Mouse (Mus musculus) CH12.LX (cell line): ENCODE measurements around the gene Ncln. TPM values are rescaled to one million over a fixed set of nuclear protein-coding genes. Genes with fewer than 3 reads are reported as not detected.

ENCODE experiments used
- DNase-seq: peaks from one replicate; pipeline ENCODE4 v3.0.0-alpha.2; 2013; ENCODE audit errors: extremely low read depth
- H3K27ac ChIP-seq: 2 replicates; pipeline ENCODE4 v1.5.1; 2012; ENCODE audit warnings: low read depth, mild to moderate bottlenecking, control low read depth, moderate library complexity; ENCODE audit not compliant: insufficient read depth
- H3K27me3 ChIP-seq: replicated peaks from 2 replicates; pipeline ENCODE3; 2012; ENCODE audit warnings: inconsistent platforms
- H3K36me3 ChIP-seq, 2 experiments: replicated peaks in 1 of 2; 2 replicates each; pipeline versions ENCODE3 to v1.6.1; 2012; ENCODE audit warnings: inconsistent platforms in 1 of 2, low read length in 1 of 2, mild to moderate bottlenecking in 1 of 2, mixed read lengths in 1 of 2, moderate library complexity in 1 of 2; ENCODE audit not compliant: control insufficient read depth in 1 of 2, insufficient read depth in 1 of 2
- H3K4me1 ChIP-seq, 2 experiments: 2 replicates each; pipeline ENCODE4 v1.6.1; 2012; ENCODE audit warnings: inconsistent platforms in 1 of 2, moderate library complexity in 1 of 2; ENCODE audit not compliant: insufficient read depth in 2 of 2, control insufficient read depth in 1 of 2
- H3K4me2 ChIP-seq: 2 replicates; pipeline ENCODE4 v1.6.1; 2012; ENCODE audit warnings: low read depth, mild to moderate bottlenecking, control low read depth; ENCODE audit not compliant: poor library complexity, insufficient read depth, severe bottlenecking
- H3K4me3 ChIP-seq, 3 experiments: fragments of 150-350 bp in 1 of 3; sonication (generic) in 1 of 3; replicated peaks in 1 of 3; 2 replicates each; pipeline versions ENCODE3 to v1.5.1; 2011 to 2012; ENCODE audit warnings: low read depth in 2 of 3, low read length in 2 of 3, mild to moderate bottlenecking in 2 of 3, moderate library complexity in 2 of 3, control low read depth in 1 of 3, improper control_type of control experiment in 1 of 3, inconsistent platforms in 1 of 3, mixed read lengths in 1 of 3; ENCODE audit not compliant: poor library complexity in 1 of 3
- H3K79me2 ChIP-seq: replicated peaks from 2 replicates; pipeline ENCODE4 v1.6.1; 2012; ENCODE audit warnings: mild to moderate bottlenecking, moderate library complexity; ENCODE audit not compliant: control insufficient read depth, poor library complexity, insufficient read depth, severe bottlenecking; ENCODE audit errors: extremely low read depth
- H3K9ac ChIP-seq: 2 replicates; pipeline ENCODE4 v1.6.1; 2012; ENCODE audit warnings: low read depth, mild to moderate bottlenecking, control low read depth, moderate library complexity; ENCODE audit not compliant: insufficient read depth
- H3K9me3 ChIP-seq: replicated peaks from 2 replicates; pipeline ENCODE3; 2012; ENCODE audit warnings: low read length, inconsistent platforms, mixed read lengths
- CTCF ChIP-seq, 2 experiments: IDR thresholded peaks in 1 of 2; conservative IDR thresholded peaks in 1 of 2; 2 replicates each; pipeline ENCODE4 v1.5.1; 2011 to 2012; ENCODE audit warnings: low read depth in 2 of 2, low read length in 2 of 2, improper control_type of control experiment in 1 of 2, inconsistent platforms in 1 of 2, mild to moderate bottlenecking in 1 of 2, moderate library complexity in 1 of 2
- E2F4 ChIP-seq: IDR thresholded peaks from 2 replicates; pipeline ENCODE4 v1.6.1; 2011; ENCODE audit warnings: low read depth, low read length, improper control_type of control experiment; ENCODE audit not compliant: insufficient replicate concordance
- EP300 ChIP-seq: IDR thresholded peaks from 2 replicates; pipeline ENCODE4 v1.6.1; 2011; ENCODE audit warnings: low read length, improper control_type of control experiment
- ETS1 ChIP-seq: conservative IDR thresholded peaks from 2 replicates; pipeline ENCODE4 v1.6.1; 2012; ENCODE audit warnings: low read depth, mild to moderate bottlenecking, inconsistent platforms, low read length, improper control_type of control experiment, moderate library complexity
- GABPA ChIP-seq: IDR thresholded peaks from 2 replicates; pipeline ENCODE4 v1.6.1; 2012; ENCODE audit warnings: low read depth, low read length, improper control_type of control experiment, inconsistent platforms; ENCODE audit not compliant: insufficient replicate concordance
- HCFC1 ChIP-seq: IDR thresholded peaks from 2 replicates; pipeline ENCODE4 v1.6.1; 2012; ENCODE audit warnings: low read depth, mild to moderate bottlenecking, inconsistent platforms, low read length, improper control_type of control experiment
- IRF4 ChIP-seq: IDR thresholded peaks from 2 replicates; pipeline ENCODE4 v1.6.1; 2014; ENCODE audit warnings: low read depth, mild to moderate bottlenecking, inconsistent platforms, low read length, improper control_type of control experiment
- JUN ChIP-seq: IDR thresholded peaks from 2 replicates; pipeline ENCODE4 v1.6.1; 2011; ENCODE audit warnings: low read depth, mild to moderate bottlenecking, low read length, improper control_type of control experiment, moderate library complexity; ENCODE audit not compliant: insufficient read depth
- MAFK ChIP-seq: IDR thresholded peaks from 2 replicates; pipeline ENCODE4 v1.6.1; 2011; ENCODE audit warnings: low read length, improper control_type of control experiment; ENCODE audit not compliant: insufficient replicate concordance
- MAX ChIP-seq: IDR thresholded peaks from 2 replicates; pipeline ENCODE4 v1.6.1; 2011; ENCODE audit warnings: low read length, improper control_type of control experiment
- NRF1 ChIP-seq: IDR thresholded peaks from 2 replicates; pipeline ENCODE4 v1.6.1; 2014; ENCODE audit warnings: low read depth, mild to moderate bottlenecking, inconsistent platforms, low read length, improper control_type of control experiment, moderate library complexity
- PAX5 ChIP-seq: IDR thresholded peaks from 2 replicates; pipeline ENCODE4 v1.6.1; 2012; ENCODE audit warnings: low read length, inconsistent platforms, mixed read lengths
- POLR2A ChIP-seq: IDR thresholded peaks from 2 replicates; pipeline ENCODE4 v1.6.1; 2011; ENCODE audit warnings: low read depth, mild to moderate bottlenecking, improper control_type of control experiment, low read length
- POLR2AphosphoS2 ChIP-seq: IDR thresholded peaks from 2 replicates; pipeline ENCODE4 v1.6.1; 2011; ENCODE audit warnings: low read depth, low read length, improper control_type of control experiment
- SIN3A ChIP-seq: IDR thresholded peaks from 2 replicates; pipeline ENCODE4 v1.6.1; 2012; ENCODE audit warnings: low read length, improper control_type of control experiment, inconsistent platforms
- TBP ChIP-seq: conservative IDR thresholded peaks from 2 replicates; pipeline ENCODE4 v1.6.1; 2011; ENCODE audit warnings: low read depth, low read length, improper control_type of control experiment
- TCF12 ChIP-seq: IDR thresholded peaks from 2 replicates; pipeline ENCODE4 v1.6.1; 2014; ENCODE audit warnings: low read depth, mild to moderate bottlenecking, inconsistent platforms, low read length, improper control_type of control experiment
- UBTF ChIP-seq: IDR thresholded peaks from 2 replicates; pipeline ENCODE4 v1.6.1; 2012; ENCODE audit warnings: low read depth, mild to moderate bottlenecking, inconsistent platforms, low read length, improper control_type of control experiment, moderate library complexity
- ZKSCAN1 ChIP-seq: IDR thresholded peaks from 2 replicates; pipeline ENCODE4 v1.6.1; 2012; ENCODE audit warnings: low read depth, inconsistent platforms, low read length, improper control_type of control experiment, borderline replicate concordance
- dilution Hi-C: fragments of 300-500 bp; cut with MboI; formaldehyde crosslinking; loops from 2 replicates; pipeline ENCODE4 v1.14.3; 2020; ENCODE audit warnings: low sequenced_read_pairs; ENCODE audit not compliant: extremely low pct_unique_long_range_greater_than_20kb, extremely low pct_ligation_motif_present
- in situ Hi-C: fragments of 300-500 bp; cut with MboI; formaldehyde crosslinking; loops from 3 replicates; pipeline ENCODE4 v1.14.3; 2019; ENCODE audit warnings: low sequenced_read_pairs, low pct_ligation_motif_present, low pct_unique_long_range_greater_than_20kb, mixed read lengths
- polyA plus RNA-seq: library from polyadenylated mRNA; unstranded; fragments of >175 nt; gene quantifications from 2 replicates; pipeline ENCODE4 v1.2.1, GENCODE M21; 2012; ENCODE audit warnings: low read depth; ENCODE audit not compliant: insufficient read length
- total RNA-seq, 2 experiments: library from RNA; depleted of rRNA; stranded (reverse); fragments of 300-350 nt in 1 of 2; fragments of >200 nt in 1 of 2; gene quantifications; 2 replicates each; pipeline ENCODE4 v1.2.3; 2012 to 2014

Gene Ncln
- total and polyA plus RNA-seq, 3 experiments, result 41.5 to 99.5 (median 89.5) TPM

DNA sequence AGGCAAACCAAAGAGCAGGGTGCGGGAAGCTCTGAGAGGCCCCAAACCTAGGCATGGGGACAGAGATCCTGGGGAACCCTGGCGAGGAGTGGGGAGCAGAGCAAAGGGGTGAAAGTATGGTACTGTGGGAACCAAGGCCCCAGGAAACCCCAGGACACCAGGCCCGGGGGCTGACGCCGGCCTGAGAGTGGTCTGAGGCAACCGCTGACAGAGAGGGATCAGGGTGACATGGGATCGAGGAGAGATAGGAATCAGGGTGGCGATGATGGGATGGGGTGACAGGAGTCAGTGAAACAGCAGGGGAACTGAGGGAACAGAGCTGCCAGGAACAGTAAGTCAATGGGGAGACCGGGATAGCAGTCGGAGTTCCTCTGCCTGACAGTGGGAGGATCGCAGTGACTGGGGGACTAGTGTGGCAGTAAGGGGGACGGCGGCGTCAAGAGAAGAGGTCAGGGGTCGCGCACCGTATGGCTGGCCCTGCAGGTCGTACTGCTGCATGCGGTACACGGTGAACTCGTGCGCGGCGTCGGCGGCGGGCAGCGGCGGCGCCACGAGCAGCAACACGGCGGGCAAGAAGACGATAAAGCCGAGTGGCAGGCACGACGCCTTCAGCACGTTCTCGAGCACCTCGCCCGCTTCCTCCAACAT lies 452 bp downstream of the Ncln start:
- Histone ChIP-seq H3K4me1 (peaks cover 23 to 44% of the 10 kb centered on the region in 2 experiments), H3K36me3 (peaks cover 27 to 40% of the 10 kb centered on the region in 2 experiments), H3K9me3 (no peaks in the 10 kb centered on the region), H3K79me2 (peaks cover 25% of the 10 kb centered on the region), H3K27ac (0 out of 2 replicates have a peak overlapping the region, but pooled peaks have one; percentile 31), H3K4me2 (peak overlapping the region; percentile 77), H3K9ac (peak overlapping the region; percentile 77), H3K27me3 (peaks cover under 1% of the 10 kb centered on the region), H3K4me3 (peak overlapping the region; percentile 89 to 99 (median 96))
- DNase-seq, result no peak
- TF ChIP-seq GABPA (no peak), MAX (no peak), SIN3A (no peak), TCF12 (no peak), JUN (no peak), TBP (no peak), E2F4 (no peak), PAX5 (no peak), POLR2AphosphoS2 (no peak), MAFK (no peak)
- in situ Hi-C loops, result loop anchor here (5.0 to 10.0 kb wide), 2 partner anchors 37 to 109 kb away; partner anchors contain the start of genes BC025920 and Tle6
- dilution Hi-C loops, result no loop called here

DNA sequence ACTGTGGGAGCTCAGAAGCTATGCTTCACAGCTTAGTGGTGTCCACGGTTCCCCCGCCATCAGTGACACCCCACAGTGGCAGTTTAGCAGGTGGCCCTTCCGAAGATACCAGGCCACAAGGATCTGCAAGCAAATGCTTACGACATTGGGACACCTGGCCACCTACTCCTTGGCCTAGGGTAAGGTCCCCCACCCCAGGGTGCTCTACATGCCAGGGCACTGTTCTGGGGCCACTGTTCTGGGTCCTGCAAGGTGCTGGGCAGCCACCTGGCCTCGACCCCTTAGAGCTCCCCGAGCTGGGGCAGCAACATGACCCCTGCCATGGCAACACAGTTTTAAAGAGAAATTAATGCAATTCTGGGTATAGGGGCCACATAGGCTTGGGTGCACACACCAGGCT lies 1.0 kb downstream of the Ncln start:
- TF ChIP-seq HCFC1 (no peak), NRF1 (no peak), CTCF (conservative IDR thresholded peaks at IDR 0.05 in 1 of 2, IDR thresholded peaks at IDR 0.05 in 1 of 2; ENCODE audit: low read depth in 2 of 2, low read length in 2 of 2) (no peak), ZKSCAN1 (no peak), UBTF (no peak), ETS1 (no peak), TCF12 (no peak), POLR2A (no peak), IRF4 (no peak), EP300 (no peak)
- H3K79me2 ChIP-seq, result peaks cover 25% of the 10 kb centered on the region
- dilution Hi-C loops, result no loop called here
- peak overlapping the region; percentile 77 for H3K4me2 ChIP-seq
- H3K9ac ChIP-seq, result peak overlapping the region; percentile 77
- in situ Hi-C loops, result loop anchor here (5.0 to 10.0 kb wide), 2 partner anchors 37 to 110 kb away; partner anchors contain the start of genes BC025920 and Tle6
- DNase-seq, result no peak
- H3K27ac ChIP-seq, result no peak overlapping the region
- H3K4me3 ChIP-seq, result peak overlapping the region; percentile 89 to 99 (median 96)
- H3K9me3 ChIP-seq, result no peaks in the 10 kb centered on the region
- no peaks in the 10 kb centered on the region for H3K27me3 ChIP-seq
- peaks cover 23 to 44% of the 10 kb centered on the region in 2 experiments for H3K4me1 ChIP-seq
- peaks cover 32 to 46% of the 10 kb centered on the region in 2 experiments for H3K36me3 ChIP-seq
